Mouse (Mus musculus): ENCODE data around the gene Rbp2. TPM values are rescaled to one million over a fixed set of nuclear protein-coding genes. Genes with fewer than 3 reads are reported as not detected.

Gene Rbp2
- polyA plus RNA-seq (2015; fragmentation: Nextera tagmentation; extraction: Ambion mirVana): 14.6 and 36.4 TPM in 2 replicates

DNA sequence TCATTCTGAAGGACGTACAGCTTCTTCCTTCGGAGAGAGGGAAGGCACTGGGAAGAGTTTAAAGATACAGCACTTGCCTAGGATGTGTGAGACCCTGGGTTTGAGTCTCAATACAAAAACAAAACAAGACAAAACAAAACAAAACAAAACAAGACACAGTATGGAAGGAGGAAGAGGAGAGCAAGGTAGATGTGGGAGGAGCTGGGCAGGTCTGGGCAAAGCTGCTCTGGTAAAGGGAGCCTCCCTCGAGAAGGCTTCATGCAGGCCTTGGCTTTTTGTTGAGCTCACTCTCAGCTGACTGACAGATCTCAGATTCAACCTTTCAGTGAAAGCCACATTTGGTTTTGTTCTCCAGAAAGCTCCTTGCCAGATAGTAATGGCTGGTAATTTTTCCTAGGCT is at the start of gene Rbp2:
Gene Rbp2, plus strand, starts transcription at position 301 of the 400 bp plus-strand sequence.
- H3K4me3 ChIP-seq (replicated peaks): no peak within 1 kb of the TSS
- H3K27me3 ChIP-seq: no peaks in the 10 kb centered on the region
- H3K9me3 ChIP-seq (replicated peaks): no peaks in the 10 kb centered on the region
- H3K4me2 ChIP-seq: no peak within 1 kb of the TSS
- no peak within 1 kb of the TSS for H3K9ac ChIP-seq
- WGBS (ENCODE audit: insufficient replicate concordance): 61% methylated on average over 3 of the region's 3 CpGs
- ATAC-seq (ENCODE audit: insufficient read depth): no peak
- H3K36me3 ChIP-seq (replicated peaks): no peaks in the 10 kb centered on the region
- H3K27ac ChIP-seq (replicated peaks): no peak within 1 kb of the TSS
- H3K4me1 ChIP-seq (replicated peaks): peaks cover 23% of the 10 kb centered on the region

DNA sequence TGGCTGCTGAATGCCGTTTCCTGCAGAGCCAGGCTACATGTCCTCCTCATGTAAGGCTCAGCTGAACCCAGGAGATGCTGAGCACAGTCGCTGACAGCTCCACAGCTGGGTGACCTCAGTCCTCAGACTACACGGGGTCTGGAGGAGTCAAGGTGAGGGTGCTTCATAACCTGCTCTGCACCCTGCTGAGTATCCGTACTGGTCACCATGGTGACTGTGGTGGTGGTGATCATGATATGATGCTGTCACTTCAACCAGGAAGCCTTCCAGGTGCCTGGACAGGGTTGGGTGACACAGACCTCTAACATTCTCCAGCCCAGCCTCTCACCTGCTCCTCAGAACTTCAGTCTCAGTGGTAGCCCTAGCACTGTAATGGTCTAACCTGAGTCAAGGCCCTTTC is 48.1 kb upstream of the Rbp2 start:
- Histone ChIP-seq H3K36me3 (replicated peaks) (no peaks in the 10 kb centered on the region), H3K4me1 (replicated peaks) (0 out of 2 replicates have a peak, but pooled peaks cover 5% of the 10 kb centered on the region), H3K9me3 (replicated peaks) (no peaks in the 10 kb centered on the region), H3K4me2 (no peak overlapping the region), H3K4me3 (replicated peaks) (no peak overlapping the region), H3K9ac (no peak overlapping the region), H3K27ac (replicated peaks) (no peak overlapping the region), H3K27me3 (no peaks in the 10 kb centered on the region)
- WGBS (ENCODE audit: insufficient replicate concordance): 76% methylated on average over 4 of the region's 4 CpGs
- no peak for ATAC-seq (ENCODE audit: insufficient read depth)

DNA sequence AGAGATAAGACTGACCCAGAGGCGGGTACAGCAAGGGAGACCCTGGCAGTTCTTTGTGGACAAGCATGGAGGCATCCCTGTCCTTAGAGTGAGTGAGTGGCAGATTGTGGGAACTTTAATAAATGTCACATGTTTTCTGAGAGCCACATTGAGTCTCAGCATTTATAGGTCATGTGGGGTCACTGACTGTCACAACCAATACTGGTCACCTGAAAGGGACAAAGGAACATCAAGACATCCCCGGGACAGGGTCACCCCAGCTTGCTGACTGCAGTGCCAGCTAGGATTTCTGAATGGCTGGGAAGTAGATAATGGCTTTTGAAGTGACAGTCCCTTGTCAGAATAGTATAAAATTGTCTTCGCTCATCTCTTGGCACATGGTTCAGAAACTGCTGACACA is 46.8 kb upstream of the Rbp2 start:
- Histone ChIP-seq H3K27ac (replicated peaks) (no peak overlapping the region), H3K9ac (no peak overlapping the region), H3K9me3 (replicated peaks) (no peaks in the 10 kb centered on the region), H3K4me2 (no peak overlapping the region), H3K4me3 (replicated peaks) (no peak overlapping the region), H3K36me3 (replicated peaks) (no peaks in the 10 kb centered on the region), H3K4me1 (replicated peaks) (0 out of 2 replicates have a peak, but pooled peaks cover 5% of the 10 kb centered on the region), H3K27me3 (no peaks in the 10 kb centered on the region)
- ATAC-seq (ENCODE audit: insufficient read depth): no peak
- 42% methylated on average over 3 of the region's 3 CpGs for WGBS (ENCODE audit: insufficient replicate concordance)

DNA sequence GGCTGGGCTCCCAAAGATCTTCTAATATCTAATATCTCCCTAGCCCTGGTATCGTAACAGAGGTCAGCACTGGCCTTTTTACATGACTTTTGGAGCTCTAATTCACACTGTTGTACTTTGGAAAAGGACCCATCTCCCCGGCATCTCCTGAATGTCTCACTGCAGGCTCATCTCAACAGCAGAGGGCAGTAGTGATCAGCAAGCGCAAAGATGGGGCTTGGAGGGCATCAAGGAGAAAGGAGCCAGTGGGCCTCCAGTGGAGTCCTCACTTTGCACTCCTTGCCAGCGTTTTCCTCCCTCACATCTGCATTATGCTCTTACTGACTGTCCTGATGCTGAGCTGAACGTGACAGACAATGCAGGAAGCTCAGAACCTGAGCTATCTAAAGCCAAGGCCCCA is 43.3 kb upstream of the Rbp2 start:
- Histone ChIP-seq H3K27me3 (no peaks in the 10 kb centered on the region), H3K4me1 (replicated peaks) (peaks cover 9% of the 10 kb centered on the region; the same call in 1 of the 2 replicates), H3K4me2 (no peak overlapping the region), H3K36me3 (replicated peaks) (no peaks in the 10 kb centered on the region), H3K9me3 (replicated peaks) (no peaks in the 10 kb centered on the region), H3K27ac (replicated peaks) (no peak overlapping the region), H3K9ac (no peak overlapping the region), H3K4me3 (replicated peaks) (no peak overlapping the region)
- WGBS (ENCODE audit: insufficient replicate concordance): 24% methylated on average over 5 of the region's 5 CpGs
- no peak for ATAC-seq (ENCODE audit: insufficient read depth)

DNA sequence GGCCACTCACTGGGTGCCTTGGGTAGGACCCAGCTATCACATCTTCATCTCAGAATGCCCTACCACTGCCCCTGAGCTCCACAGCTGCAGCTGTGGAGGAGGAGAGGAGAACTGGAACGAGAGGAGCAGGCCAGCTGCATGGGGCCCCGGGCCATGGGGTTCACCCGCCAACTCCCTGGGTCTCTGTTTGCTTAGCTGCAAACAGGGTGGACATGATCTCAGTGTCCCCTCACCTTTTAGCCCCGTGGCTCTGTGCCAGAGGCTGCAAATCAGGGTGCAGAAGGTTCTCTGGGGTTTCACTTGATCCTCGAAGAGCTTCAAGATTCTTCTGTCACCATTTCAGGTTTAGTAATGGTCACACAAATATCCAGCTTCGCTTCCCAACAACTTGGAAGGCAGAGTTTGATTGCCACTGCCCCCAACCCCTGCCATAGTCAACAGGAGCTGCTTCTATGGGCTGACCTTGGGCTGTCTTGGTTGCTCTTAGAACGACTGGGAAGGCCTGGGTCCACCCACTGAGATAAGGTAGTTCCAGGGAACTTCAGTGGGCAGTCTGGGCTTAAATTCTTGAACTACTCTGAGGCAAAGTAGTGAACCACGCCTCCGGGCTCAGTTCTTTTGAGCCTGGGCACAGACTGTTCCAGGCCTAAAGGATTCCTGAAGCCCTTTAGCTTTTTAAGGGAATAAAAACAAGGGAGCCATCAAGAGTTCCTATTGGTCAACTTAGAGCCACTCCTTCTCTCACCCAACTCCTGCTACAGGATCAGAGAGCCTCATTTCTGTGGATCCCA is 40.4 kb upstream of the Rbp2 start:
- no peak overlapping the region for H3K4me3 ChIP-seq (replicated peaks)
- H3K36me3 ChIP-seq (replicated peaks): no peaks in the 10 kb centered on the region
- no peak overlapping the region for H3K4me2 ChIP-seq
- no peaks in the 10 kb centered on the region for H3K9me3 ChIP-seq (replicated peaks)
- H3K27ac ChIP-seq (replicated peaks): 0 out of 2 replicates have a peak overlapping the region, but pooled peaks have one; percentile 33
- peaks cover 9% of the 10 kb centered on the region; the same call in 1 of the 2 replicates for H3K4me1 ChIP-seq (replicated peaks)
- H3K27me3 ChIP-seq: no peaks in the 10 kb centered on the region
- no peak for ATAC-seq (ENCODE audit: insufficient read depth)
- H3K9ac ChIP-seq: no peak overlapping the region
- 49% methylated on average over 9 of the region's 9 CpGs for WGBS (ENCODE audit: insufficient replicate concordance)

DNA sequence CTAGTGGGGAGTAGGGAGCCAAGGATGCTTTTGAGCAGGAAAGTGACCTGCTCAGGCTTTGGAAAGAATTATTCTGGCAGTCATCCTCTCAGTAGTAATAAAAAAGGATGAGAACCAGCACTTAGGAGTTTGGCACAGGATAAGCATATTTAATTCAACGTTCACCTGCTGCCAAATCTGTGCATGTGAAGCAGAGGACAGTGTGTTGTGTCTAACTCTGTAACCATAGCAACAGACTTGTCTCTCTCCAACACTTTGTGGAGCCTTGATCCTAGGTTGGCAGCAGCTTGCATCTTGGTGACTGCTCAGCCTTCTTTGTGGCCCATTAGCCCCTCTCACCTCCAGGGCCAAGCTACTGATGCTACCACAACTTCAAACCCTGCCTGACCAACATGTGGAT is 34.9 kb upstream of the Rbp2 start:
- no peaks in the 10 kb centered on the region for H3K27me3 ChIP-seq
- no peaks in the 10 kb centered on the region for H3K4me1 ChIP-seq (replicated peaks)
- H3K36me3 ChIP-seq (replicated peaks): no peaks in the 10 kb centered on the region
- no peaks in the 10 kb centered on the region for H3K9me3 ChIP-seq (replicated peaks)
- no peak for ATAC-seq (ENCODE audit: insufficient read depth)
- 62% methylated on average over 1 of the region's 1 CpGs for WGBS (ENCODE audit: insufficient replicate concordance)
- H3K27ac ChIP-seq (replicated peaks): no peak overlapping the region
- no peak overlapping the region for H3K4me3 ChIP-seq (replicated peaks)
- H3K4me2 ChIP-seq: no peak overlapping the region
- no peak overlapping the region for H3K9ac ChIP-seq

DNA sequence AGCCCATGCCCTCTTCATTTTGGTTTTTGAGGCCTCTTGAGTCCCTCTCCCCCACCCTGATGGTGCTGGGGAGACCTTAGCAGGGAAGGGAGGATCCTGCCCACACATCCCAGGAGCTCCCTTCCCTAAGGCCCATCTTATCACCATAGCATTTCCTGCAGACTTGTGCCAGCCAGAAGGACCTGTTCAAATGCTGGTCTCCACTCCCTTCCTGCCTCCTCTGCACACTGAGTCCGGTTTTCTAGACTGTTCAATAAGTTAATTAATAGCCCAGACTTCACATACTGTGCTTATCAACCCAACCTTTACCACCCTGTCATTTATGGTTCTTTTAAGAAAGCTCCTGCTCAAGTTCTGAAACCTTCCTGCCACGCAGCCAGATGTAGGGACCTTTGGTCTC is 19.2 kb upstream of the Rbp2 start:
- H3K27ac ChIP-seq (replicated peaks): no peak overlapping the region
- H3K4me3 ChIP-seq (replicated peaks): no peak overlapping the region
- H3K36me3 ChIP-seq (replicated peaks): no peaks in the 10 kb centered on the region
- no peak overlapping the region for H3K9ac ChIP-seq
- no peak overlapping the region for H3K4me2 ChIP-seq
- no peaks in the 10 kb centered on the region for H3K27me3 ChIP-seq
- H3K4me1 ChIP-seq (replicated peaks): no peaks in the 10 kb centered on the region
- no peak for ATAC-seq (ENCODE audit: insufficient read depth)
- no peaks in the 10 kb centered on the region for H3K9me3 ChIP-seq (replicated peaks)
- 33% methylated on average over 2 of the region's 2 CpGs for WGBS (ENCODE audit: insufficient replicate concordance)

DNA sequence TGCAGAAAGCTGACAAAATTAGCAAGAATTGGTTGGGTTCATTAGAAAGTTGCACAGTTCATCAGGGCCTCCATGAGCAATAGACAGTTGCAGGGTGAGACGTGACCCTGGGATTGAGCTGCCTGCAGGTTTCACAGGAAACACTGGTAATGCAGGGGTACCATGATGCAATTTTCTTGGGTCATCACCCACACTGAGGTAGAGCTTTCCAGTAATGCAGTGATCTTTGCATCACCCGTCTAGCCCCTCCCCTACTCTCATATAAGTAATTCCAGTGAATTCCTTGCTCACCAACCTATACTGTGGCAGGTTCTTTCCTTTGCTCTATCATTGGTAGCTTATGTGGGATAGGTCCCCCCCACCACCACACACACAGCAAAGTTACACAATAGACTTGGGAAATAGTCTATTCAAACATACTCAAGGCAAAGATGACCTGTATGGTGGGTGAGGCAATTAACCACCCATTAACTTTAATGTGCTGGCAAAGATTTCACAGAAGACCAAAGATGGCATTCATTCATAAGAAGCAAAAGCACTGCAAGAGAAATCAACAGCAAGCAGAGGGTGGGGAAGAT is 5.7 kb upstream of the Rbp2 start:
- no peaks in the 10 kb centered on the region; the same call in 1 of the 2 replicates for H3K4me1 ChIP-seq (replicated peaks)
- H3K36me3 ChIP-seq (replicated peaks): no peaks in the 10 kb centered on the region
- no peak overlapping the region for H3K4me2 ChIP-seq
- 48% methylated on average over 2 of the region's 2 CpGs for WGBS (ENCODE audit: insufficient replicate concordance)
- H3K9ac ChIP-seq: no peak overlapping the region
- no peaks in the 10 kb centered on the region for H3K27me3 ChIP-seq
- ATAC-seq (ENCODE audit: insufficient read depth): no peak
- H3K9me3 ChIP-seq (replicated peaks): no peaks in the 10 kb centered on the region
- no peak overlapping the region for H3K4me3 ChIP-seq (replicated peaks)
- H3K27ac ChIP-seq (replicated peaks): no peak overlapping the region

DNA sequence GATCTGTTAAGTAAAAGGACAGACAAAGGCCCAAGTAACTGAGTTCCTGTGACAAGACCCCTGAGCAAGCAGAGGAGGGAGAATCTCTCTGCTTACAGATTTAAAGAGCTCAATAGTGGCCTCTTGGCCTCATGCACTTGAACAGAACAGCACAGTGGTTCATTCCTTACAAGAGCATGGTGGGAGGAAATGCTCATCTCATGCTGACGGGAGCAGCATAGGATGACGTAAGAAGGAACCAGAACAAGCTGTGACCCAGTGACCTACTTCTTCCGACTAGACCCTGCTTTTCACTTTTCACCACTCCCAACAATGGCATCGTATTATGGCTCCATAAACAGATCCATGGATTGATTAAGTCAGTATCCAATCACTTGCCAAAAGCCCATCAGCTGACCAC is 3.7 kb upstream of the Rbp2 start:
- Histone ChIP-seq H3K9ac (no peak overlapping the region), H3K4me1 (replicated peaks) (no peaks in the 10 kb centered on the region; the same call in 1 of the 2 replicates), H3K27ac (replicated peaks) (no peak overlapping the region), H3K4me3 (replicated peaks) (no peak overlapping the region), H3K27me3 (no peaks in the 10 kb centered on the region), H3K9me3 (replicated peaks) (no peaks in the 10 kb centered on the region), H3K4me2 (no peak overlapping the region), H3K36me3 (replicated peaks) (no peaks in the 10 kb centered on the region)
- WGBS (ENCODE audit: insufficient replicate concordance): 68% methylated on average over 4 of the region's 4 CpGs
- ATAC-seq (ENCODE audit: insufficient read depth): no peak

DNA sequence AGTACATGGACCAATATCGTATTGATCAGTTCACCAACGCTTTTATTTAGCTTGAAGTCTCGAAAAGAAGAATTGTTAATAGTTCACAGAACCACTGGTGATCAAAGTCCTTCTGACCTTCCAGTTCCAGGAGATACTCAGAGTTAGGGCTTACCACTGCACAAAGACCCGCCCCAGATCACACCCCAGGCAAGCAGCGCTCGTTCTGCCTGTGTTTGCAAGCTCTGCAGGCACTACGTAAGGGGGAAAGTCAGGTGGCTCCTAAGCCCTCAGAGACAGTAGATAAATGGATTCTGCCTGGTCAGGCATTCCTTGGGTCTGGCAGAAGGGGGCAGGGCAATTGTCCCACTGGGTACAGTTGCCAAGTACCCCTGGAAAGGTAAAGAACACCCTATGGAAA is 895 bp upstream of the Rbp2 start:
- H3K4me3 ChIP-seq (replicated peaks): no peak overlapping the region
- H3K4me2 ChIP-seq: no peak overlapping the region
- no peak for ATAC-seq (ENCODE audit: insufficient read depth)
- H3K27me3 ChIP-seq: no peaks in the 10 kb centered on the region
- 62% methylated on average over 7 of the region's 7 CpGs for WGBS (ENCODE audit: insufficient replicate concordance)
- H3K27ac ChIP-seq (replicated peaks): no peak overlapping the region
- peaks cover 15% of the 10 kb centered on the region for H3K4me1 ChIP-seq (replicated peaks)
- no peaks in the 10 kb centered on the region for H3K9me3 ChIP-seq (replicated peaks)
- no peaks in the 10 kb centered on the region for H3K36me3 ChIP-seq (replicated peaks)
- H3K9ac ChIP-seq: no peak overlapping the region

DNA sequence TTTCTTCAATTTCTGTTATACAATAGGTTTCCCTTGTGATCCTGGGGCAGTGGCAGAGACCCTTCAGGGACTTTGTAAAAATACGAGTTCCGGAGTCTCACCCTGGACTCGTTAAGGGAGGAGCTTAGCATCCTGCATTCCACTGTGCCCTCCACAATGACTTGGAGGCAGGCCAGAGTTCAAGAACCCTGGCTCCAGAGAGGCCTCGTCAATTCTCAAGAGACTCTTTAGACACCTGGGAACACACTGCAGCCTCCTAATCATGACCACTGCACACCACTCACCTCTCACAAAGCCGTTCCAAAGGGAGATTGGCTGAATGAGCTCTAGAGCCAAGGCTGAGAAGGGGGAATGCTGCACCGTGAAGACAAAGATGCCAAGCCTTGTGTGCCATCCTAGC is 1.4 kb downstream of the Rbp2 start:
- Histone ChIP-seq H3K9me3 (replicated peaks) (no peaks in the 10 kb centered on the region), H3K4me1 (replicated peaks) (peaks cover 37% of the 10 kb centered on the region), H3K4me3 (replicated peaks) (no peak overlapping the region), H3K27ac (replicated peaks) (no peak overlapping the region), H3K36me3 (replicated peaks) (no peaks in the 10 kb centered on the region), H3K27me3 (no peaks in the 10 kb centered on the region), H3K9ac (no peak overlapping the region), H3K4me2 (no peak overlapping the region)
- 66% methylated on average over 6 of the region's 6 CpGs for WGBS (ENCODE audit: insufficient replicate concordance)
- ATAC-seq (ENCODE audit: insufficient read depth): no peak
